Mouse (Mus musculus): ENCODE results near the gene Col4a2. TPM values are rescaled to one million over a fixed set of nuclear protein-coding genes. Genes with fewer than 3 reads are reported as not detected.

Gene Col4a2
- total RNA-seq, 2 experiments from 2014 or later = 47.5 to 52.4 TPM

DNA sequence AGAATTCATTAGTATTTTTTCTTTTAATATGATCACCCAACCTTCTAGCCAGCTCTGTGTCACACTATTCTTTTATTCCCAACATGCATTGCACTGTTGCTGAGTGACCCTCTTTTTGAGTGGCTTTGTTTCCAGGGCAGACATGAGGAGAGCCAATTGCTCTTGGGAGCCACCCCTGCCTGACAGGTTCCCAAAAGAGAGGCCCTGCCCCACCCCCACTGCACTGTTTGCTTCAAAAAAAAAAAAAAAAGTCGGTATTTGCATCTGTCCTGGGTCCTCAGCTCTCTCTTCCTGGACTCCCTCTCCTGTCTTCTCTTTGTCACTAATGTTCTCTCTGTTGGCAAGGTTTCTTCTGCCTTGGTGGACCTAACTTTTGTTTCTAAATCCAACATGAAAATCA lies 22.1 kb upstream of the Col4a2 start:
- intact Hi-C loops (cut with DNase I) = no loop called here
- no peak for DNase-seq (ENCODE audit: low spot score in 2 of 2)

DNA sequence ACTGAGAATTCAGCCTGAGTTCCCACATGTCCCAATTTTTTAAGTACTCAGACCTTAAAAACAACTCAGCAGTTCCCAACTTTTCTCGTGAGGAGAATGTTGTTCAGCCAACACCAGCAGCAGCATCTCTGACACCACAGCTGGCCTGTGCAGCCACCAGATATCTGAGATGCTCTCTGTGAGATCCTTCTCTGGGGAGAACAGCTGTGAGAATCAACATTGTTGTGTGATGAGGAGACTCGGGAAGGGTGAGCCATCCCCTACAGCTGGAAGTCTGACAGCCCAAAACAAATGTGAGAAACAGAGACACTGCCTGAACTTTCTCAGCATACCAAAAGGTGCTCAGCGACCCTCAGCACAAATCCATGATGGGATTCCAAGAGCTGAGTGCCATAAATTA lies 20.0 kb upstream of the Col4a2 start:
- DNase-seq (ENCODE audit: low spot score in 2 of 2) = no peak
- intact Hi-C loops (cut with DNase I) = no loop called here

DNA sequence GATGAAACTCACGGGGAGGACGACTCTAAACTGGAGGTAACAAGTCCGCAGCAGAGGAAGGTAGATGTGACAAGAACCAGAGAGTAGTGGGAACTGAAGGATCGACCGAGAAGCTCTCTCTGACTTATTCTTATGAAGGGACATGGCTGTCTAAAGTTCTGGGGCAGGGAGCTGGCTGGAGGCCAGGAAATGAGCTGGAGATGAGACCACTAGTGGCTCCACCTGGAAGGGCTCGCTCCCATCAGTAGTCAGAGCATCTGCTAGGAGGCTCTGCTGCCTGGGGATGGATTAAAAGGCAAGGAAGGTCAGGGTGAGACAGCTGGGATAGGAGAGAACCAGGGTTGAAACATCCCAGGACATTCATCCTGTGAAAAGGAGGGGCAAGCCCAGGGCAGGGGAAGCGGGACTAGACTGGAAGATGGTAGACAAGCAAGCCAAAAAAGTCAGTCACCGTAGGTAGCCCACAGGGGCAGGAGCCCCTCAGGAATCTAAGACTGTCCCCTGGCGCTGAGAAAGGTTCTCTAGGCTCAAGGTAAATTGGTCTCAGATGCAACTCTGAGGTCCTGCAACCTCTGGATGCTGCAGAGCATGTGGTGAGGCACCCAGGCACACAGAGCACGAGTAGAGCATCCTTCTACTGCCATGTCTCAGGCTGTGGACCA lies 16.2 kb upstream of the Col4a2 start:
- DNase-seq (ENCODE audit: low spot score in 2 of 2) = no peak
- intact Hi-C loops (cut with DNase I) = no loop called here

DNA sequence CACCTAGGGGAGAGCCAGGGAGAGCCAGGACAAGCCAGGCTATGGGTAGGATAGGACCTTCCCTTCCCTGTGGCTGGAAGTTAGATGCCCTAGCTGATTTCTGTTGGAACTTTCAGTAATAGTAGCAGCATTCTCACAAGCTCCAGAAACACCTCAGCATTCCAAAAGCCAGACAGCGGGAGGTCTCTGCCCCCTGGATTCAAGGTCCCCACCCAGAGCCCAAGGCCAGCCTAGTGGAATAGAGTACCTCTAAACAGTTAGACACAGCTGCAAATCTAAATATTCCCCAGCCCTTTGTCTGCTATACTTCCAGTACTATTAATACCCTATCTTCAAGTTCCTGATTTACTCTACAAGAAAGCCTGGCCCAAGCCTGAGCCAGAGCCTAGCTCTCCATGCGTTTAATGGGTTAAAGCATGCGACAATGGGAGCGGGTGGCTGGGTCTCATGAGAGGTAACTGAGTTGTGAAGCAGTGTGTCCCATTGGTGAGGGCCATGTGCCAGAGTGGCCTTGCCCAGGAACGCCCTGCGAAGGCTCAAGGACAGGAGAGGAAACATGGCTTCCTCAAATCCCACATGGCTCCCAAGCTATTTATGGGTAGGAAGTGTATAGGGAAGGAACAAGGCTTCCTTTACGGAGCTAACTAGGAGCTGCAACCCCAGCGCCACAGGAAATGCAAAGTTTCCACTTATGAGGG lies 15.3 kb upstream of the Col4a2 start:
- intact Hi-C loops (cut with DNase I) = no loop called here
- no peak for DNase-seq (ENCODE audit: low spot score in 2 of 2)

DNA sequence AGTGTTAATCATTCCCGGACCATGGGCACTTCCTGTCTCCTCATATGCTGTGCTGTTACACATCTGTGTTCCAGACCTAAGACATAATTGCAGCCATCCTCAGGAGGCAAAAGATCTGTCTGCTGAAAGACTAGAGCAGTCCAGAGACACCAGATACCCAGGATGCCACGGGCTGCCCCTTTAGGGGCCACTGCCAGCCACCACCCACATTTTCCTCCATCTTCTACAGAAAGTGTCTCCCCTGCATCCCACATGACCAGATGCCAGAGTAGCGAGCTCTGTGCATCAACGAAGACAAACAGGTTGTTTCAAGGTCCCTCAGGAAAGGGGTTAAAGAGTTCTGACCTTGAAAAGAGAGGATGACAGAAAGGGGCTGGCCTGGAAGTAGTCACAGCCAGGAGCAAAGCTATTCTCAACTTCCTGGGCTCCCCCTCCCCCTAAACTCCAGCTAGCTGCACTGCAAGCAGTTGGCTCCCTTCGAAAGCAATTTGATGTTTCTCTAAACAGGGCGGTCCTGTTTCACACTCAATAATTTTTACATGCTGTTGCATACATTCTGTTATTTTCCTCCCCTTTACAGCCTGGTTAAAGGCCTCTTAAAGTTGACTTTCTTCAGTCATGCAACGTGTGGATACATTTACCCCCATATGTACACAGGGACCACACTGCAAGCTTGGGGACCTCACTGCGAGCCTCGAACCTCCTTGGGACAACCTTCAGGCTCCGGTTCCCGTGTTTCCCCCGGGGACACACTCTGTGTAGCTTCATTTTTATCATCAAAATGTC lies 13.9 kb upstream of the Col4a2 start:
- DNase-seq (ENCODE audit: low spot score in 2 of 2) = no peak
- intact Hi-C loops (cut with DNase I) = no loop called here

DNA sequence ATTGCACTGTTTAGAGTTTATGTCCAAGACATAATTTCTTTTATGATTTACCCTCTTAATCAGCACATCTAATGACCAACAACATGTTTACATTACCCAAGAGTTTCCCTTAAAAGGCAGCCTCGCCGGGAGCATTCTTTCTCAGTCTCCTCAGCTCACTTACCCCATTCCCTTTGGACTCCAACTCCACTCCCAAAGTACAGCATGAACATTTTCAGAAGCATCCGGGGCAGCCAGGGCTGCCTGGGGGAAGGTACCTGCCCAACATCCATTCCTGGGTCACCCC lies 13.3 kb upstream of the Col4a2 start:
- intact Hi-C loops (cut with DNase I) = no loop called here
- DNase-seq (ENCODE audit: low spot score in 2 of 2) = no peak

DNA sequence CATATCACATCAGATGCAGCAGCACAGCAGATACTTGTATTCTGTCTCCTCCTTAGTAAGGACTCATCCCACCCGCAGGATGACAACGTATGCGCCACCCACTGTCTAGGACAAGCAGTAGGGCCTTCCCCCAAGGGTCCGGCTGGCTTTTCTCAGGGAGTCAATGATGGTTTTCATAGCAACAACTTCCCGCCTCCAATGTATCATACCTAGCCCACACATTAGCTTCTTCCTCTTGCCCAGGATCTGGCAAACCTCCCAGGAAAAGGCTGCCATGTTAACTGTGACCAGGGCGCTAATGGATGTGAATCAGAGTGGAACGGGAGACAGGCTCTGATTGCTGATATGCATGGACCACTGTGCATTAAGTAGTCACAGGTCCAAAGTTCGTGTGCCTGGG lies 12.2 kb upstream of the Col4a2 start:
- intact Hi-C loops (cut with DNase I) = no loop called here
- peak; percentile 33 to 58 for DNase-seq (ENCODE audit: low spot score in 2 of 2)

DNA sequence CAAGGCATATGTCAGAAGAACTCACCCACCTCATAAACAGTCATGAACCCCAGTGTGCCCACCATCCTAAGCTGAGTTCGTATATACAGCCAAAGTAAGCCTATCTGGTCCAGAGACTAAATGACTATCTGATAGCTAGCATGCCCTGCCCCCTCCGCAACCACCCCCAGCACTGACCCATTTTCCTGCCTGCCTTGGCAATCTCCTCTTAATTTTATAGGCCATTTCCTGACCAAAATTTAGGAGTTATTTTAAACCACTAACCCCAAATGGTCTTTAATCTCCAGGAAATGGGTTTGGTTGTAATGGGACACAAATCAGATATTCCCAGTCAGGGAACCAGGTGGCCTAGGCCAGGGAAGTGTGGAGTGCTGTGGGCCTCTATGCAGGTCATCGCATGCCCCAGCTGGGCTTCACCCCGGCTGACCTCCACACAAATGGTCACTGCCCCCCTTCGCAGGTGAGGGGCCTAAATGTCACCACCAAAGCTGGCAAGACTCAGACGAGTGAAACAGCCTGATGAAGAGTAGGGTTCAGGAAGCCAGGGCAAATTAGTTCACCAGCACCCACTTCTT lies 8.5 kb upstream of the Col4a2 start:
- intact Hi-C loops (cut with DNase I) = no loop called here
- DNase-seq (ENCODE audit: low spot score in 2 of 2) = no peak

DNA sequence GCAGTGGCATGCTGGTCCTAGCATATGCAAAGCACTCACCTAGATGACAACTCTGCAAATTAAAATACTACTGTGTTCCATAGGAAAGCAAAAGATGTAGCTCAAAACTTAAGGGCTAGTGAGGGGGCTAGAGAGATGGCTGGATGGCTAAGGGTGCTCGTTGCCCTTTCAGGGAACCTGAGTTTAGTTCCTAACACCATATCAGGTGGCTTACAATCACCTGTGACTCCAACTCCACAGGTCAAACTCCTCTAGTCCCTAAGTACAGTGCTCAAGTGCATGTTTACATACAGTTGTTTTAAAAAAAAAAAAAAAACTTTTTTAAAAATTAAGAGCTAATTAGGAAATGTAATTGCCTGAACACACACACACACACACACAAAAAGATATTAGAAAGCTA lies 7.1 kb upstream of the Col4a2 start:
- DNase-seq (ENCODE audit: low spot score in 2 of 2) = no peak
- intact Hi-C loops (cut with DNase I) = no loop called here

DNA sequence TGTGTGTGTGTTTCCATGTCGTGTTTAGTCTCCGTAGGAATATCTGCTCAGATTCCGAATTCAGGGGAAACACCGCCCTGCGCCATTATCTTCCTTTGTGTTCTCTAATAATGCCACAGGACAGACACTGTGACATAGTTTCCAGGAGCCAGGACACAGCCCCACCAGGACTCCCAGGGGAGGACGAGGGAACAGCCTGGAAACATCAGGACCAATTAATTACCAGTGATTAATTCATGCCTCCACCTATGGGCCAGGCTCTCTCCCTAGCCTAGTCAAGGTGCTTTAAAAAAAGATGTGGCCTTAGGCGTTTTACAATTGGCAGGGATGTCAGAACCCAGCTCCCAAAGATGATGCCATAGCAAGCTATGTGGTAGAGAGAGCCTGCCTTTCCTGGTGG lies 5.2 kb upstream of the Col4a2 start:
- no peak for DNase-seq (ENCODE audit: low spot score in 2 of 2)
- intact Hi-C loops (cut with DNase I) = no loop called here

DNA sequence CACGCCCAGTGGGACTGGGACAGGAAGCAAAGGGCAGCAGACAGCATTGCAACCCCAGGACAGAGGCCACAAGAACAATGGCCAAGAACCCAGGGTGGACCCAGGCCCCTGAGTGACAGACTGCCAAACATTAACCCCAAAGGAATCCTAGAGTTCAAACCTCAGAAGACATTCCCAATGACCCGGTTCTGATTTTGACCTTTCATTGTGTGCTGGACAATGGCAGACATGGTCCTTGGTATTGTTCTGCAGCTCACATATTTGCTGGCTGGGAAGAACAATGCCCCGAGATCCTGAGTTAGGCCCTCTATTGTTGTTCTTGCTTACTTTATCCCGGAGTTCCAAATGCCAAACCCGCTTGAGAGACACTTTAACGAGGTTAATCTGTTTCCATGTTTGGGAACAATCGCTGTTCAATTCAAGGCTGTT lies 4.0 kb upstream of the Col4a2 start:
- intact Hi-C loops (cut with DNase I) = no loop called here

DNA sequence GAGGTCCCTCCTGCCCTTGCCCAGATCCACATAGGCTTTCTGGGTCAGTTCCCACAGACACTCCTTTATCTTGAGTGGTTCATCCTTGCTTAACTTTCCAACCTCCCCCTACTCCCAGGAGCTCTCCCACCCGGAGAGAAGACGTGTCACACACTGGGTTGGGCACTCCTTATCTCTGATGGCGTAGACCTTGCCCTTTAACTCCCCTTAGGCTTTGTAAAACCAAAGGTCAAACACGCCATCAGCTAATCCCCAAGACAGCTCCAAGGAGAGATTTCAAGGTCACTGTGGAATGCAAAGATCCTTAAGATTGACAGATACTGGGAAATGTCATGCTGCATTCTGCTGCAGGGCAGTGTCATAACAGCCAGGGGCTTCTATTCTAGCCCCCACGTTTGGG lies 3.4 kb upstream of the Col4a2 start:
- intact Hi-C loops (cut with DNase I) = no loop called here

More for the DNA sequence above, 4.0 kb upstream of the Col4a2 start:
- DNase-seq (ENCODE audit: low spot score in 2 of 2) = no peak

DNA sequence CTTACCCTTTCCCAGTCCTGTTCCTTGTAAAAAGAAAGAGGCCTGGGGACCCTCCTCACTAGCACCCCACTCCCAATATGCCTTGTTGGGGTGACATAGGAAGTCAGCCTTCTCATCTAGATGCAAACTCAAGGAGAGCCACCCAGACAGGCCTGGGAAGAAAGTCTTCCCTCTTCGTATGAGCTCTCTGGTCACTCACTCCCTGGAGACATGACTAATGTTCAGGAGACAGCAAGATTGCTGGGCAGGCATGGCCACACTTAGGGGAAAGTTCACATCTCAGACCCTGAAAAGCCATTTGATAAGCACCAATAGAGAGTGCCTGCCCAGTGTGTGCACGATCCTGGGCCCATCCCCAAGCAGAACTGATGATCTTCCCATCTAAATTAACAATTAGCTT lies 2.6 kb upstream of the Col4a2 start:
- intact Hi-C loops (cut with DNase I) = loop anchor here (5.0 kb wide), 1 partner anchor 33 kb away; no protein-coding TSS in a partner anchor
- DNase-seq (ENCODE audit: low spot score in 2 of 2) = no peak

More for the DNA sequence above, 3.4 kb upstream of the Col4a2 start:
- no peak for DNase-seq (ENCODE audit: low spot score in 2 of 2)

DNA sequence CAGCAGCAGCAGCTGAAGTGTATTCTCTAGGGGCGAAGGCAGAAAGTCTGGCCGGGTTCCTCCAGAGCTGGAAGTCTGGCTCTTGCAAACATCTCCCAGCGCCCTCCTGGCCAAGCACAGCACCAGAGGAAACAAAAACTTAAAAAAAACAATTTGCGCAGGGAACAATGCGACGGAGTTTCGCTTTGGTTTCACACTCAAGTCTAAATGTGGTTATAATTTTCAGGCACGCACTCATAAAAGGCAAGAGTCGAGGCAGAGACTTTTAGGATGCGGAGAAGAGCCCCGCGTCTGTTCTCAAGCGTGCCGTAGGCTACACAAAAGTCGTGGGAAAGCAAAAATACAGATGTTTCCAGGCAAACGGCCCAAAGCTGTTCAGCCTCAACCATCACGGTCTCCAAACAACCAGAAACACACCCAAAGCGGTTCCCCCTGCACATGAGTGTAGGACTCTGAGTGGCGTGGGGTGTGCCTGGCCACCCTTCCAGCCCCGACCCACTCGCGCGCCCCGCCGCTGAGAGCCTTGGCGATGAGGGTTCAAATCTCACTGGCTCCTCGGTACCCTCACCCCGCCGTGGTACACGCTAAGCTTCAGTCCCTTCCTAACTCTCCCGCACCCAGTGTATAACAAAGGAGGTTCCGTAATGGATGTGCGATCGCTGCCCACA lies 790 bp upstream of the Col4a2 start:
- intact Hi-C loops (cut with DNase I) = loop anchor here (1.0 to 5.0 kb wide), 2 partner anchors 35 to 70 kb away; no protein-coding TSS in a partner anchor
- peak; percentile 27 for DNase-seq (ENCODE audit: low spot score in 2 of 2)

DNA sequence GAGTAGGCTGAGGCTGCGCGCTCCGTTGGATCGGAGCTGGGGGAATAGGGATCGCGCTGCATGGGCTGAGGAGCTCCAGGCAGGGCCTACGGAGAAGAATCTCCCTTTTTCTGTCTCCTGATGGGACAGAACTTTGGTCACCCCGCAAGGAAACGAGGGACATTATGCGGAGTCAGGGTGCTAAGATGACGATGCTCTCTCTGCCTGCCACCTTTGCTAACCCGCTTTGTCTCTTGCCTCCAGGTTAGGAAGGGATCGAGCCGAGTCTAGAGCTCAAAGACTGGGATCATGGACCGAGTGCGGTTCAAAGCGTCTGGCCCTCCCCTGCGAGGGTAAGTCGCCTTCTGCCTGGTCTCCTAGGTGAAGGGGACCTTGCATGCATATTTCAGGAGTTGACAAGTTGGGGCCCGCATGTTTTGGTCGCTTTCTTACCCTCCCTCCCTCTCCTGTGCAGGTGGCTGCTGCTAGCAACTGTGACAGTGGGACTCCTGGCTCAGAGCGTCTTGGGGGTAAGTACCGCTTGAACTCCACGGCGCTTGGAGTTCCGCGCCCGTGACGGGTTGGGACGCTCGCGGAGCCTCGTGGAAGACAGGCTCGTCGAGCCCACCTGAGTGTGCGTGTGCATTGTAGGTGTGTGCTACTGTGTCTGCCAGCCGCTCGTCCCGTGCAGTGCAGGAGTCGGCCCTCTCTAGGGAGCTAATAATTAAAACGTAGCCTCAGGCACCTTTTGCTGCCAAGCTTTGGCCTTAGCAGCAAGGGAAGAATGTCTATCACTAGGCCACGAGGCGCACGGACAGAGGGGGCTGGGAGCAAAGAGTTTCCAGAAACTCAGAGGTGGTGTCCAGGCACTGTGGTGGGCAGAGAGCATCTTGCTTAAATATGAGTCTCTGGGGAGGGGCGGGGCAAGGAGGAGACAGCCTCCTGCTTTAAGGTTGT lies 839 bp downstream of the Col4a2 start:
- peak; percentile 28 to 31 for DNase-seq (ENCODE audit: low spot score in 2 of 2)
- intact Hi-C loops (cut with DNase I) = loop anchor here (5.0 kb wide), 1 partner anchor 36 kb away; no protein-coding TSS in a partner anchor

DNA sequence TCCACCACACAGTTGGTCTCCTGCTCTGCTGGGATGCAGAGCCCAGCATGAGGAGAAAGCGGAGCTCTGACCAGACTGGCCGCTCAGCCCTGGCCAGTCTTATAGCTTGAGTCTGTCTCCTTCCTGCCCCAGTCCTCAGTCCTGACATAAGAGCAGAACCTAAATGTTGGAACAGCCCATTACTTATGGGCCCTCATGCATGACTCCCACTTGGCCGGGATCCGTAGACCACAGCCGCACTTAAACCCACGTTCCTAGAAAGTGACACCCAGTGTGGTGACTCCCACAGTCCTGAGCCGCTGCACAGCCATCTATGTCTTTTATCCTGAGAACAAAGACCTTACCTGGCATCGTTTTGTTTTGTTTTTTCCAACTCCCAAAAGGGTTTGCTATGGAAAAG lies 2.0 kb downstream of the Col4a2 start:
- intact Hi-C loops (cut with DNase I) = loop anchor here (5.0 kb wide), 1 partner anchor 37 kb away; no protein-coding TSS in a partner anchor
- DNase-seq (ENCODE audit: low spot score in 2 of 2) = no peak

DNA sequence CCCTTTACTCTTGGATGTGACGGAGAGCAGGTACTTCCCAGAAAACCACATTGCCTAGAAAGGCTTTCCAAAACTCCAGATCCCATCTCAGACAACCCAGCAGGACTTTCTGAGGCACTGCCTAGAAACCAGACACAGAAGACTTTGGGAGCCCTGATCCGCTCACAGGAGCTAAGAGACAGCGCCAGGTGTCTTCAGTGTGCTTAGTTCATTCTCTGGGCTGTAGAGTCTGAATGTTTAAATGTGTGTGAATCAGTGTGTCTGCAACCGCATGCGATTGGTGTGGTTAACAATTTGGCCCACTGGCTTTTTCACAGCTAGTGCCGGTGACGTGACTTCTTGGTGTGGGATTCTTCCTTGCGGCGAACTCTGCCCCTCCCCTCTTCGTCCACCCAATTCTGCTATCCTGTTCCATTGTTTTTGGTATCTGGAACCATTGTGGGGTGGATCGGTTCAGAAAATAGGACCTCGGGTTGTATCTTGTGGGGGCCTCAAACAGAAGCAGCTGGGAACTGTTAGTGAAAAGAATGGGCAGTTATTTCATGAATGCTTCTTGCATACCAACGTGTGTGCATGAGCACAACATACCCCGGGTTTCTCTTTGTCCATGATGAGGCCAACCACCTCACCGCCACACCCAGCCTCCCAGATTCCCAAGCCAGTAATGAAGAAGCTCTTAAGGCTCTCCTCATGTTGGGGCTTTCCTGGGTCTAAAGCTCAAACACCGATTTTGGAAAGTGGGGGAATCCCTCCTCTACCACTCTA lies 2.8 kb downstream of the Col4a2 start:
- no peak for DNase-seq (ENCODE audit: low spot score in 2 of 2)
- intact Hi-C loops (cut with DNase I) = no loop called here

DNA sequence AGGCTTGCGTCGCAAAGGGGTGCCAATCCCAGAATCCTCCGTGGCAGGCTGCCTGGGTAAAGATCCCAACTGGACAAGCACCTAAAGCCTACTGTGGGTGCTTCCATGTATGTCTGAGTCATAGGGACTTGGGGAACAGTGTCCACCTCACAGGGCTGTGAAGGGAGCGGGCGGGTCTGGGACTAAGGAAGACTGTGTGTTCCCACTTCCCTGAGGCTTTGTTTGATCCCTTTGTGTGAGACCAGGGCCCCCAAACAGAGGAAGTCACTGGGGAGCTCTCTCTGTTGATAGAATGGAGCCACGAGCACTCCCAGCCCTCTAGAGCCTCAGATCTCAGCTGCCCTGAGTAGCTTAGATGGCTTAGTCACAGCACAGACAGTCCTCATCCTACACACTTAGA lies 3.5 kb downstream of the Col4a2 start:
- no peak for DNase-seq (ENCODE audit: low spot score in 2 of 2)
- intact Hi-C loops (cut with DNase I) = no loop called here

Data from left cerebral cortex, postnatal 25 days (tissue).